In the genomic region with DNA sequence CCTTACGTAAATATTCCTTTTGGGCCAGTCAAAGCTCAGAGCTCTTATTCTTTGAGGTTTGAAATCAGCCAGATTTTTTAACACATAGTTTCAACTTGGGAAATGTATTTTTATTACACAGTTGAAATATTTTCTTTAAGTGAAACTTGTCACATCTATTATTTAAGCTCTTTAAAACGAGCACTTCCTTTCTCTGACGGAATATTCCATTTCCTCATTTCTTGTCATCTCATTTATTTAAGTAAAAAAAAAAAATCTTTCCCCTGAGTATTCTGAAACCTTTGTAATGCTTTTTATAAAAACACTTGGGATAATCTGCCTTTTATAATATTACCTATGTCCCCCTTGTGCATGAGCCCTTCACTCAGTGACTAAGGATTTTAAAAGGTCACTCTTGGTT, we compare ENCODE assay signal across 20 mouse cellular contexts.
"Had no signal": no experiment of that assay in that cellular context is flagged by ENCODE, and none has a peak within 500 bp of the region (broad histone marks: within the 10 kb centered on the region; RNA-seq: fewer than 3 reads in every experiment).

No protein-coding gene starts in this region.

- H3K4me3 ChIP-seq: heart, embryonic 10.5 days; heart, embryonic 12.5 days; hindbrain, embryonic 10.5 days; hindbrain, embryonic 12.5 days; limb, embryonic 13.5 days; limb, embryonic 15.5 days had no signal

- H3K4me1 ChIP-seq: heart, embryonic 10.5 days; hindbrain, embryonic 10.5 days; hindbrain, embryonic 12.5 days; limb, embryonic 15.5 days had no signal

- H3K9me3 ChIP-seq: heart, embryonic 10.5 days; heart, embryonic 12.5 days; hindbrain, embryonic 10.5 days; hindbrain, embryonic 12.5 days; limb, embryonic 13.5 days; limb, embryonic 15.5 days had no signal

- ATAC-seq: hindbrain, embryonic 16.5 days; intestine, embryonic 16.5 days had no signal

- H3K36me3 ChIP-seq: heart, embryonic 10.5 days; heart, embryonic 12.5 days; hindbrain, embryonic 10.5 days; hindbrain, embryonic 12.5 days; limb, embryonic 13.5 days; limb, embryonic 15.5 days had no signal

- H3K9ac ChIP-seq: heart, embryonic 12.5 days; hindbrain, embryonic 12.5 days; hindbrain, embryonic 14.5 days; limb, embryonic 13.5 days; limb, embryonic 15.5 days had no signal

- H3K27me3 ChIP-seq: heart, embryonic 12.5 days; hindbrain, embryonic 12.5 days; limb, embryonic 13.5 days; limb, embryonic 15.5 days had no signal

- DNase-seq: gastrocnemius, postnatal 25 days; heart, adult 18-20 months; heart, postnatal 10 days; heart, postnatal 4 days; kidney, adult 11 months; kidney, adult 2 months; kidney, postnatal 14 days; kidney, postnatal 36 days; layer of hippocampus, adult 9-11 months; layer of hippocampus, postnatal 36 days; left cerebral cortex, postnatal 4 days had no signal

- H3K4me2 ChIP-seq: heart, embryonic 12.5 days; hindbrain, embryonic 12.5 days; hindbrain, embryonic 14.5 days; limb, embryonic 13.5 days; limb, embryonic 15.5 days had no signal

- H3K27ac ChIP-seq: hindbrain, embryonic 10.5 days; hindbrain, embryonic 12.5 days; hindbrain, embryonic 14.5 days; limb, embryonic 13.5 days; limb, embryonic 15.5 days had no signal
